Mouse (Mus musculus) left cerebral cortex, postnatal 14 days (tissue): Measurements from ENCODE around the gene Gm45062. TPM values are rescaled to one million over a fixed set of nuclear protein-coding genes. Genes with fewer than 3 reads are reported as not detected.

Source experiments
- DNase-seq, 2 experiments: peaks; one replicate each; pipeline ENCODE4 v3.0.0; 2021 to 2022; ENCODE audit warnings: low spot score in 2 of 2, mixed read lengths in 1 of 2
- intact Hi-C: fragments of 180-260 bp; cut with DNase I; formaldehyde crosslinking; loops from one replicate; pipeline ENCODE4 v1.15.1; 2025
- total RNA-seq, 2 experiments: library from RNA; stranded (reverse); gene quantifications; 2 replicates each; pipeline ENCODE4 v1.2.3; 2021

Gm45062 gene
- total RNA-seq, 2 experiments from 2014 or later: 2.7 to 7.7 TPM

DNA sequence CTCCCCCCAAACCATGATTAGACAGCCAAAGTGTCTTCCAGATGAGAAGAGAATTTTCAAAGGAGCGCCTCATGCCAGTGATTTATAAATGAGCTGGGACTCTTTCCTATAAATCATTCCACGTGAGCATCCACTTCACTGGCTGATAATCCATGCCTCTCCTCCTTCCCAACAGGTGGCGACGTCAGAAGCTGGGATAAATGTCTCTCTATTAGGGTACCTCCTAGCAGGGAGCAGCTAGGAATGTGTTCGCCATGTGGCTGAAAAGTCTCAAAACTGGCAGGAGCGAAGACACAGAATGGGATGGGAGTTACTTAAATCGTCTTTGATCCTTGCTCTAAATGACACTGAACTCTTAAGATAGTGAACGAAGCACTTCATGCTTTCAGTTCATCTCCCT, 372.1 kb downstream of the Gm45062 start:
- no peak for DNase-seq
- intact Hi-C loops: no loop called here

- DNase-seq: no peak
- intact Hi-C loops: no loop called here
These were observed 372.9 kb downstream of the Gm45062 start for GRCm38 (mm10) chr6:8631986-8632632.

DNA sequence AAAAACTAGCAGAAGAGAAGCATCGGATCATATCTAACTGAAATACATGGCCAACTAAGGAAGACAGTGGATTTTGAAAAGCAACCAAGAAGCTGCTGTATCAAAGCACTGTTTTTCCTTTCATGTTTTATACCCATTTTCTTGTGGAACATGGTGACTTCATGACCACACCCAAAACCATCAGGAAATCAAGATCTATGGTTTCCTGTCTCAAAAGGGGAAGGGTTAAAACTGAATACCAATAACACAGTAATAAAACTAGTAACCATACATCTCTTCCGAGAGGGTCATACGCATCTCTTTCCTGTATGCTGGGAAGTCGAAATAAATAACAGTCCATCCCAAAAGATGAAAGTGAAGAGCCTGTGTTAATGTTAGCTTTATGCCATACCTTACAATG, 373.5 kb downstream of the Gm45062 start:
- DNase-seq: no peak
- intact Hi-C loops: no loop called here

DNA sequence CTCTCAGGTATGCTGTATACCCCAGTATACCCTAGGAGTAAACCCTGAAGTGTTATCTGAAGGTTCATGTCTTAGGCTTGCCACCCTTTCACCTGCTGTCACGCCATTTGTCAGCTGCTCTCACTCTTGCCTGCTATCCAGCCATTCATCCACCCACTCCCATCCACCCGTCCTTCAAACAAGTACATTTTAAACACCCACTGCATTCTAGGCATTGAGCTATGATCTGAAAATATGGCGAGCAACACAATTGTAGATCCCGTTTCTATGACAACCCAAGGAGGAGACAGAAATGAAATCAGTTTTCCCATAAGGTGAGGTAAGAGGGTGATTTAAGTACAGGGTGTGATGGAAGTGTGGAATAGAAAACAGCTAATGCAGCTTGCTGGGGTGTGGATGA, 378.9 kb downstream of the Gm45062 start:
- peak; percentile 45 to 79 for DNase-seq
- intact Hi-C loops: no loop called here

GRCm38 (mm10) chr6:8638899-8639298, 379.6 kb downstream of the Gm45062 start:
- intact Hi-C loops: no loop called here
- DNase-seq: peak in 1 of 2 experiments; percentile 42

DNA sequence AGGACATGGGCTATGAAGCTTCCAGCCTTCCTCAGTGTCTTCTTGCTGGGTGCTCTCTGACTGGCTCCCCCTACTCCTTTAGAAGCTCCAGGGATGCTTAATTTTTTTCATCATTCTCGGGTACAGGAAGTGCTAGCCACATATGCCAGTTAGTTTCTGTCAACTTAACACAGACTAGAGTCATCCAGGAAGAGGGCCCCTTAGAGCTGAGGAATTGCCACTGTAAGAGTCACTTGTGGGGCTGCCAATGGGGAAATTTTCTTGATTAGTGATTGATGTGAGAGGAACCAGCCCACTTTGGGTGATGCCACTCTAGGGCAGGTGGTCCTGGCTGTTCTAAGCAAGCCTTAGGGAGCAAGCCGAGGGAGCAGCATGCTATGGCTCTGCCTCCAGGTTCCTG, 380.3 kb downstream of the Gm45062 start:
- DNase-seq: no peak
- intact Hi-C loops: no loop called here

- intact Hi-C loops: loop anchor here (5.0 kb wide), 1 partner anchor 129 kb away; no protein-coding TSS in a partner anchor
- no peak for DNase-seq
These were observed 381.6 kb downstream of the Gm45062 start for GRCm38 (mm10) chr6:8640863-8641262.

DNA sequence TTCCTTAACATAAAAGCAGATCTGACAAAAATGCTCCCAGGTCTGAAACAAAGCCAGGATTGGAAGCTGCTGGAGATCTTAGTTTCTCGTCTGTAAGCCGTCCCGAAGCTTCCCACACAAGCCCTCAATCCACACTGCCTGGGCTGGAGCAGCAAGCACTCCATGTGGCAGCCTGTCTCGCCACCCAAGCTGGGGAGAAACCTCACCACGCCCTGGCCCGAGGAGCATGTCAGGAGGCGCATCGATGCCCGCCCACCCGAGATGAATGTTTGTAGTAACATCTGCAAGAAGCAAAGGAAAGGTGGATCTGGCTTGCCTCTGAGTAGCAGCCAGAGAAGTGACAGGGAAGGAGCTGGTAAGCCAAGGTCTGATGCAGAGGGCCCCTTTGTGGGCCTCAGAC, 385.5 kb downstream of the Gm45062 start:
- intact Hi-C loops: loop anchor here (5.0 kb wide), 1 partner anchor 132 kb away; no protein-coding TSS in a partner anchor
- DNase-seq: peak; percentile 38 to 48

DNA sequence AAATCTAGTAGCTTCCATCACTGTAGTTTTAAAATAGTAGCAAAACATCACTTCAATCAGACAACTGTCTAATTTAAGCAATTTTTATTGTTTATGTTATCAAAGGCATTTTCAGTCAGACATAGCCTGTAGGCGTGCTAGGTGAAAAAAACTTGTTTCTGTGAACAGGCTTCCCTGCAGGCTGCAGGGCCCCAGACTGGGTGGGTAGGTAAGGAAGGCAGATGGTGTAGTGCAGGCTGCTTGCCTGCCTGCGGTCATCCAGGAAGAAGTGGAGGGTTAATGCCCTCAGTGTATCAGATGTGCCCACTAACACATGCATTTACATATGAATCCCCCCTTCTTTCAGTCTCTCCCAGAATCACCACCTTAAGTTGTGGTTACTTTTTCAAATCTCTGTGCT, 386.5 kb downstream of the Gm45062 start:
- intact Hi-C loops: no loop called here
- DNase-seq: no peak

Other genes starting within 250 kb of the Gm45062 start
- gene Col28a1, start 66.8 kb upstream of the Gm45062 start, total RNA-seq: 1 to 10 TPM; 1.0 to 1.1 TPM
- 10 to 100 TPM; 22.1 to 24.3 TPM for gene Mios, start 50.2 kb upstream of the Gm45062 start, total RNA-seq
- 10 to 100 TPM; 15.0 to 16.6 TPM for gene Rpa3, start 277 bp upstream of the Gm45062 start, total RNA-seq
- gene Umad1, start 162 bp upstream of the Gm45062 start, total RNA-seq: 10 to 100 TPM; 32.6 to 33.5 TPM